Mouse (Mus musculus) ES-E14 (cell line): ENCODE results near the gene Ltbp2. TPM values are rescaled to one million over a fixed set of nuclear protein-coding genes. Genes with fewer than 3 reads are reported as not detected.

Experiments
- DNase-seq: peaks from one replicate; pipeline ENCODE4 v3.0.0-alpha.2; 2013; ENCODE audit warnings: low read depth, low spot score
- H3K27ac ChIP-seq: 2 replicates; pipeline ENCODE4 v1.5.1; 2012; ENCODE audit warnings: low read depth, mild to moderate bottlenecking, low read length, moderate library complexity, mixed read lengths; ENCODE audit not compliant: poor library complexity, insufficient read depth, severe bottlenecking
- H3K36me3 ChIP-seq: 2 replicates; pipeline ENCODE4 v1.6.1; 2012; ENCODE audit warnings: mild to moderate bottlenecking, low read length, moderate library complexity, mixed read lengths; ENCODE audit not compliant: control insufficient read depth, poor library complexity, insufficient read depth, severe bottlenecking
- H3K4me1 ChIP-seq, 2 experiments: fragments of 150-350 bp in 1 of 2; sonication (generic) in 1 of 2; 2 replicates each; pipeline ENCODE4 v1.6.1; 2012; ENCODE audit warnings: low read length in 2 of 2, mild to moderate bottlenecking in 1 of 2, mixed read lengths in 1 of 2; ENCODE audit not compliant: control insufficient read depth in 2 of 2, insufficient read depth in 2 of 2, poor library complexity in 1 of 2
- H3K4me3 ChIP-seq, 2 experiments: fragments of 150-350 bp in 1 of 2; sonication (generic) in 1 of 2; 2 replicates each; pipeline ENCODE4 v1.5.1; 2012; ENCODE audit warnings: low read length in 2 of 2, low read depth in 1 of 2, mild to moderate bottlenecking in 1 of 2, mixed read lengths in 1 of 2; ENCODE audit not compliant: insufficient read depth in 1 of 2, poor library complexity in 1 of 2, severe bottlenecking in 1 of 2
- H3K9ac ChIP-seq: 2 replicates; pipeline ENCODE4 v1.6.1; 2012; ENCODE audit warnings: low read depth, mild to moderate bottlenecking, low read length, mixed read lengths; ENCODE audit not compliant: poor library complexity, insufficient read depth, severe bottlenecking
- H3K9me3 ChIP-seq: fragments of 150-350 bp; sonication (generic); 2 replicates; pipeline ENCODE4 v1.6.1; 2012; ENCODE audit warnings: low read depth, mild to moderate bottlenecking, low read length; ENCODE audit not compliant: control insufficient read depth, insufficient read depth
- CHD2 ChIP-seq: IDR thresholded peaks from 2 replicates; pipeline ENCODE4 v1.6.1; 2014; ENCODE audit warnings: mild to moderate bottlenecking, low read depth, low read length, inconsistent platforms
- HCFC1 ChIP-seq: IDR thresholded peaks from 2 replicates; pipeline ENCODE4 v1.6.1; 2012; ENCODE audit warnings: low read length, inconsistent platforms, borderline replicate concordance; ENCODE audit not compliant: insufficient read depth
- MAFK ChIP-seq: IDR thresholded peaks from 2 replicates; pipeline ENCODE4 v1.6.1; 2014; ENCODE audit warnings: mild to moderate bottlenecking, low read depth, low read length, inconsistent platforms; ENCODE audit not compliant: insufficient read depth
- ZC3H11A ChIP-seq: IDR thresholded peaks from 2 replicates; pipeline ENCODE4 v1.6.1; 2012; ENCODE audit warnings: low read depth, mild to moderate bottlenecking, inconsistent platforms, low read length, borderline replicate concordance
- ZNF384 ChIP-seq: IDR thresholded peaks from 2 replicates; pipeline ENCODE4 v1.6.1; 2012; ENCODE audit warnings: low read depth, low read length, inconsistent platforms
- in situ Hi-C, 2 experiments: fragments of 600-800 bp; cut with MboI; formaldehyde crosslinking; loops; one replicate each; pipeline ENCODE4 v1.15.1; 2025; ENCODE audit warnings: low sequenced_read_pairs in 2 of 2, inconsistent platforms in 1 of 2; ENCODE audit not compliant: unreplicated experiment in 2 of 2
- total RNA-seq: library from RNA; depleted of rRNA; stranded (reverse); fragments of 300-350 nt; gene quantifications from 2 replicates; pipeline ENCODE4 v1.2.3, GENCODE M21; 2012

The Ltbp2 gene
- total RNA-seq, 1 experiment = 1.8 TPM

GRCm38 (mm10) chr12:84771981-84772520 is 104.3 kb downstream of the Ltbp2 start:
- TF ChIP-seq HCFC1 (no peak), ZNF384 (no peak), MAFK (no peak), ZC3H11A (no peak), CHD2 (no peak)
- no peak for DNase-seq
- H3K9me3 ChIP-seq = no peaks in the 10 kb centered on the region
- no peak overlapping the region for H3K27ac ChIP-seq
- peaks cover 2 to 7% of the 10 kb centered on the region in 2 experiments; a peak in 2 of 4 replicates for H3K4me1 ChIP-seq
- H3K36me3 ChIP-seq = peaks cover 3% of the 10 kb centered on the region
- in situ Hi-C loops = no loop called here
- peak overlapping the region; percentile 95 for H3K9ac ChIP-seq
- H3K4me3 ChIP-seq = peak overlapping the region; percentile 87 to 94

GRCm38 (mm10) chr12:84769624-84770023 is 106.7 kb downstream of the Ltbp2 start:
- H3K4me3 ChIP-seq = no peak overlapping the region
- H3K9ac ChIP-seq = no peak overlapping the region; the same call in 1 of the 2 replicates
- in situ Hi-C loops = no loop called here
- no peaks in the 10 kb centered on the region for H3K9me3 ChIP-seq
- peaks cover 2 to 17% of the 10 kb centered on the region in 2 experiments; a peak in 3 of 4 replicates for H3K4me1 ChIP-seq
- H3K36me3 ChIP-seq = peaks cover 8% of the 10 kb centered on the region
- DNase-seq = no peak
- TF ChIP-seq MAFK (no peak), CHD2 (no peak), HCFC1 (no peak), ZNF384 (no peak), ZC3H11A (no peak)
- H3K27ac ChIP-seq = no peak overlapping the region

- in situ Hi-C loops = no loop called here
- H3K4me3 ChIP-seq = no peak overlapping the region
- H3K27ac ChIP-seq = no peak overlapping the region
- H3K9ac ChIP-seq = no peak overlapping the region
- H3K36me3 ChIP-seq = peaks cover 25% of the 10 kb centered on the region
- TF ChIP-seq ZC3H11A (no peak), CHD2 (no peak), HCFC1 (no peak), ZNF384 (no peak), MAFK (no peak)
- H3K9me3 ChIP-seq = no peaks in the 10 kb centered on the region
- no peak for DNase-seq
- peaks cover 2 to 17% of the 10 kb centered on the region in 2 experiments; a peak in 3 of 4 replicates for H3K4me1 ChIP-seq
These were observed 108.8 kb downstream of the Ltbp2 start for GRCm38 (mm10) chr12:84767510-84767909.

- peaks cover 25% of the 10 kb centered on the region for H3K36me3 ChIP-seq
- H3K9me3 ChIP-seq = no peaks in the 10 kb centered on the region
- no peak overlapping the region; the same call in 1 of the 2 replicates for H3K27ac ChIP-seq
- TF ChIP-seq ZNF384 (no peak), CHD2 (no peak), HCFC1 (no peak), MAFK (no peak), ZC3H11A (no peak)
- H3K9ac ChIP-seq = no peak overlapping the region; the same call in 1 of the 2 replicates
- H3K4me1 ChIP-seq = peaks cover 2 to 15% of the 10 kb centered on the region in 2 experiments; a peak in 3 of 4 replicates
- in situ Hi-C loops = no loop called here
- DNase-seq = no peak
- H3K4me3 ChIP-seq = no peak overlapping the region
These were observed 110.1 kb downstream of the Ltbp2 start for GRCm38 (mm10) chr12:84766113-84766735.
